Mouse (Mus musculus) megakaryocyte, embryonic 14.5 days (primary cell): Measurements from ENCODE around the gene Nrxn2. TPM values are rescaled to one million over a fixed set of nuclear protein-coding genes. Genes with fewer than 3 reads are reported as not detected.
A peak's percentile ranks its signal among the peaks of the same experiment; 100 is the strongest.

Source experiments
- H3K27me3 ChIP-seq: replicated peaks from 2 replicates; pipeline ENCODE3; 2012; ENCODE audit warnings: inconsistent platforms
- H3K36me3 ChIP-seq: replicated peaks from 2 replicates; pipeline ENCODE3; 2012; ENCODE audit warnings: low read length, inconsistent platforms, mixed read lengths
- H3K4me1 ChIP-seq: 2 replicates; pipeline ENCODE4 v1.6.1; 2012; ENCODE audit warnings: inconsistent platforms
- H3K4me3 ChIP-seq: replicated peaks from 2 replicates; pipeline ENCODE3; 2012; ENCODE audit warnings: moderate library complexity, mild to moderate bottlenecking, inconsistent platforms
- H3K9me3 ChIP-seq: 2 replicates; pipeline ENCODE4 v1.6.1; 2012; ENCODE audit warnings: inconsistent platforms
- FLI1 ChIP-seq: IDR thresholded peaks from 2 replicates; pipeline ENCODE4 v1.6.1; 2012; ENCODE audit warnings: low read length, inconsistent platforms, mixed read lengths
- GATA1 ChIP-seq: IDR thresholded peaks from 3 replicates; pipeline ENCODE4 v1.6.1; 2012; ENCODE audit warnings: mixed read lengths, low read length, inconsistent platforms, borderline replicate concordance
- polyA plus RNA-seq: library from polyadenylated mRNA; stranded (reverse); fragments of >175 nt; gene quantifications from 2 replicates; pipeline ENCODE4 v1.2.3, GENCODE M21; 2012; ENCODE audit warnings: low replicate concordance; ENCODE audit not compliant: insufficient read depth

Gene Nrxn2
- polyA plus RNA-seq, 1 experiment: 0.62 TPM

DNA sequence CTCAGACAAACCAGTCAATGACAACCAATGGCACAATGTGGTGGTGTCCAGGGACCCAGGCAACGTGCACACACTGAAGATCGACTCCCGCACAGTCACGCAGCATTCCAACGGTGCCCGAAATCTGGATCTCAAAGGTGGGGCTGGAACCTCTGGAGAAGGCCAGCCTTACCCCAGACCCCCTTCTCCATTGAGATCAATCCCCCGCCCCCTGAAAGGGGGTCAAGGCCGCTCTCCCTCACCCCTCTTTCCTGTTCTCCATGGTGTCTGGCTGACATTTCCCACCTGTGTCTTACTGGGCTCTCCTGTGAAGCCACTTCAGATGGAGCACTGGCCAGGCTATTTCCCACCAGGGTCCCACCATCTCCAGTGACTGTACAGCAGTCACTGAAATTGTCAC, 73.0 kb downstream of the Nrxn2 start:
- Histone ChIP-seq H3K36me3 (no peaks in the 10 kb centered on the region), H3K4me1 (no peaks in the 10 kb centered on the region; the same call in 1 of the 2 replicates), H3K27me3 (peaks cover 89% of the 10 kb centered on the region), H3K4me3 (no peak overlapping the region), H3K9me3 (no peaks in the 10 kb centered on the region)
- TF ChIP-seq FLI1: no peak
- TF ChIP-seq GATA1: no peak

- Histone ChIP-seq H3K4me3 (no peak overlapping the region), H3K27me3 (peaks cover 89% of the 10 kb centered on the region), H3K9me3 (no peaks in the 10 kb centered on the region), H3K4me1 (peaks cover 3% of the 10 kb centered on the region; the same call in 1 of the 2 replicates), H3K36me3 (no peaks in the 10 kb centered on the region)
- TF ChIP-seq GATA1 (no peak), FLI1 (no peak)
These were observed 73.6 kb downstream of the Nrxn2 start for GRCm38 (mm10) chr19:6492124-6492523.

DNA sequence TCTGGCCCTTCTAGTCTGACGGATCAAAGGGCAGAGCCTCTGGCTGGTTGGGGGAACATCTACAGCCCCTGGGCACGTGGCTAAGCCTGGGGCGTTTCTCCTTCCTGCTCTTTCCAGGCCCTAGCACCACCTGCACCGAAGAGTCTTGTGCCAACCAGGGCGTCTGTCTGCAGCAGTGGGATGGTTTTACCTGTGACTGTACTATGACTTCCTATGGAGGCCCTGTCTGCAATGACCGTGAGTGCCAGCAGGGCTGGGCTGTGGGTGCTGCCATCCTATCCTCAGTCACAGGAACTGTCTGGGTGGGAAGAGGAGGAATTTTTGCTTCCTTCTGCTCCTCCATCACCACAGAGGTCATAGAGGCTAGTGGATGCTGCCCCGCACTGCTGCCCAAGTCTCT, 74.7 kb downstream of the Nrxn2 start:
- Histone ChIP-seq H3K36me3 (no peaks in the 10 kb centered on the region), H3K4me3 (no peak overlapping the region), H3K9me3 (no peaks in the 10 kb centered on the region), H3K27me3 (peaks cover 89% of the 10 kb centered on the region), H3K4me1 (peaks cover 6% of the 10 kb centered on the region)
- TF ChIP-seq FLI1: no peak
- TF ChIP-seq GATA1: no peak

GRCm38 (mm10) chr19:6494032-6494431, 75.5 kb downstream of the Nrxn2 start:
- Histone ChIP-seq H3K4me1 (peaks cover 10% of the 10 kb centered on the region), H3K27me3 (peaks cover 95% of the 10 kb centered on the region), H3K9me3 (no peaks in the 10 kb centered on the region), H3K36me3 (no peaks in the 10 kb centered on the region), H3K4me3 (no peak overlapping the region)
- TF ChIP-seq GATA1 (no peak), FLI1 (no peak)

- Histone ChIP-seq H3K4me3 (no peak overlapping the region), H3K36me3 (no peaks in the 10 kb centered on the region), H3K27me3 (peaks cover 96% of the 10 kb centered on the region), H3K4me1 (peaks cover 10% of the 10 kb centered on the region), H3K9me3 (no peaks in the 10 kb centered on the region)
- TF ChIP-seq GATA1 (no peak), FLI1 (no peak)
These were observed 76.1 kb downstream of the Nrxn2 start for GRCm38 (mm10) chr19:6494504-6495170.

GRCm38 (mm10) chr19:6495714-6496113, 77.2 kb downstream of the Nrxn2 start:
- no peak for TF ChIP-seq FLI1
- no peak for TF ChIP-seq GATA1
- no peaks in the 10 kb centered on the region for H3K9me3 ChIP-seq
- H3K27me3 ChIP-seq: peaks cover 96% of the 10 kb centered on the region
- no peak overlapping the region for H3K4me3 ChIP-seq
- no peaks in the 10 kb centered on the region for H3K36me3 ChIP-seq
- H3K4me1 ChIP-seq: peaks cover 10% of the 10 kb centered on the region

GRCm38 (mm10) chr19:6496462-6497149, 78.1 kb downstream of the Nrxn2 start:
- Histone ChIP-seq H3K4me3 (no peak overlapping the region), H3K27me3 (peaks cover 96% of the 10 kb centered on the region), H3K36me3 (no peaks in the 10 kb centered on the region), H3K4me1 (peaks cover 10% of the 10 kb centered on the region), H3K9me3 (no peaks in the 10 kb centered on the region)
- TF ChIP-seq FLI1 (no peak), GATA1 (no peak)

DNA sequence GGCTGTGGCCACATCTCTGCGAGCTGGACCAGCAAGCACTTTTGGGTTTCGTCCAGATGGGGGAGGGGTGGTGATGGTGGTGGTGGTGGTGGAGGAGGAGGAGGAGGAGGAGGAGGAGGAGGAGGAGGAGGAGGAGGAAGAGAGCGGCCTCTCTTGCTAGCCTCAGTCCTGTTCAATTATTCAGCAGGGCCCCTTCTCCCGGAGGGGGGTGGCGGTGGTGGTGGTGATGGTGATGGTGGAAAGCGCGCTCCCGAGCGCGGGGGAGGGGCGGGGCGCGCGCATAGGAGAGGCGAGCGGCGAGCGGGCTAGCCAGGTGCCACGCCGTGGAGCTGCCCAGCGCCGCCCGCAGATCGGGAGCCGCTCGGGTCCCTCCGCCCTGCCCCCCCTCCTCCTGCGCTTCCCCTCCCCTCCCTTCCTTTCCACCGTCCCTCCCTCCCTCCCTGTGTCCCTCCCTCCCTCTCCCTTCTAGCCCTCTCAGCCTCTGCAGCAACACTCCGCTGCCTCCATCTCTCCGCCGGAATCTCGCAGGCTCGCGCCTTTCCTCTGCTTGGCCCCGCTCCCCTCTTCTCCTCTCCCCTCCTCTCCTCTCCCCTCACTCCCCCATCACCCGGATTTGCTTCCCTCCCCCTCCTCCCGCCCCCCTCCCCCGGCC, 78.7 kb downstream of the Nrxn2 start:
- H3K4me3 ChIP-seq: peak overlapping the region; percentile 23
- peaks cover 97% of the 10 kb centered on the region for H3K27me3 ChIP-seq
- TF ChIP-seq FLI1: no peak
- no peak for TF ChIP-seq GATA1
- H3K9me3 ChIP-seq: no peaks in the 10 kb centered on the region
- H3K36me3 ChIP-seq: no peaks in the 10 kb centered on the region
- H3K4me1 ChIP-seq: peaks cover 16% of the 10 kb centered on the region

GRCm38 (mm10) chr19:6497803-6498202, 79.3 kb downstream of the Nrxn2 start:
- H3K4me3 ChIP-seq: no peak overlapping the region
- no peaks in the 10 kb centered on the region for H3K36me3 ChIP-seq
- H3K4me1 ChIP-seq: peaks cover 21% of the 10 kb centered on the region
- peaks cover 97% of the 10 kb centered on the region for H3K27me3 ChIP-seq
- no peaks in the 10 kb centered on the region for H3K9me3 ChIP-seq
- TF ChIP-seq GATA1: no peak
- TF ChIP-seq FLI1: no peak
